Mouse (Mus musculus) cerebellum, postnatal 36 days (tissue): Measurements from ENCODE around the gene Rasgrp2.

Source experiments
- DNase-seq, 2 experiments: peaks; one replicate each; pipeline ENCODE4 v3.0.0; 2021 to 2022; ENCODE audit warnings: mixed read lengths in 2 of 2

The Rasgrp2 gene

DNA sequence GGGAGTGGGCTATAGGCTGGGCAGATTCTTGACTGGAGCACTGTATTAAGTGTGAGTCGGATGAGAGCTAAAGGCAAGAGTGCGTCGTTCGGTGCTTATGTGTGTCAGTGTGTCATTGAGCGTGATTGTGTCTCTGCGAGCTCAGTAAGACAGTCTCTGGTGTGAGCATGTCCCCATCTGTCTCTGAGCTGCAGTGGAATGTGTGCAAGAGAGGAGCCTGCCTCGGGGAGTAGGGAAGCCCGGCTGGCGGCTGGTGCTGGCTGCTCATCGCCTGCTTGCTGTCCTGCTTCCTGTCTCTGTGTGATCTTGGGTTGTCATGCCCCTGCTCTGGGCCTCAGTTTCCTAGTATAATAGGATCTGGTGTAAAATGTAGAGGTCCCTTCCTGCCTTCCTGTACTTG, 43.9 kb downstream of the Rasgrp2 start:
- DNase-seq, result peak in 1 of 2 experiments; percentile 30

GRCm38 (mm10) chr19:6445761-6446423, 46.8 kb downstream of the Rasgrp2 start:
- DNase-seq, result no peak

DNA sequence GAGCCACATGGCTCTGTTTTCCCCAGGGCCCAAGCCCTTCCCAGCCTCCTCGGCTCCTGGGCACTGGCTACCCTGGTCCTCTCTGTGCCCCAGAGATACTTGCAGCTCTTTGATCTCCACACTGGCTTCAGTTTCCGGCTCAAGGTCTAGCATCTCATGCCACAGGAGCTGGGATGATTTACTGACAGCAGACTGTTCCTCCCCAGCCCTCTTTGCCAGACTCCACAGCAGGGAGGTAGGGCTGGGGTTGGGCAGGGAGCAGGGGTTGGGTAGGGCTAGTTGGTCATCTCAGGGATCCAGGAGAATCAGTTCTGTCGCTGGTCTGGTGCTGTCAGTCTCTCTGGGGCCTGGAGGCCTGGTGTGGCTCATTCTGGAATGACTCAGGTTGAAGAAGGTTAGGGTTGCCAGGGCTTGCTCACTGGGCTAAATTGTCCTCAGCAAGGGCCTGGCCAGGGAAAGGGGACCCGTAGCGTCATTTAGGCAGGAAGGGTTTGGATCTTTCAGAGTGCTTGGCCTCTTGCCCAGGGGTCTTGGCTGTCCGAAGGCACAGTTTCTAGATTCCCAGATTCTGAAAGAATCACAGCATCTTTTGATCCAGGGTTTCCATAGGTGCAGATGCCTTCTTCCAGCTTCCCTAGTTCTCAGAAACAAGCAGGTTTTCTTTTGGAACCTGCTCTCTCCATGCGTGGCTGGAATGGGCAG, 47.7 kb downstream of the Rasgrp2 start:
- DNase-seq, result peak in 1 of 2 experiments; percentile 21

- no peak for DNase-seq
Measured at GRCm38 (mm10) chr19:6448752-6449151, 49.6 kb downstream of the Rasgrp2 start.

- DNase-seq, result no peak
Measured at GRCm38 (mm10) chr19:6449841-6450240, 50.7 kb downstream of the Rasgrp2 start.

DNA sequence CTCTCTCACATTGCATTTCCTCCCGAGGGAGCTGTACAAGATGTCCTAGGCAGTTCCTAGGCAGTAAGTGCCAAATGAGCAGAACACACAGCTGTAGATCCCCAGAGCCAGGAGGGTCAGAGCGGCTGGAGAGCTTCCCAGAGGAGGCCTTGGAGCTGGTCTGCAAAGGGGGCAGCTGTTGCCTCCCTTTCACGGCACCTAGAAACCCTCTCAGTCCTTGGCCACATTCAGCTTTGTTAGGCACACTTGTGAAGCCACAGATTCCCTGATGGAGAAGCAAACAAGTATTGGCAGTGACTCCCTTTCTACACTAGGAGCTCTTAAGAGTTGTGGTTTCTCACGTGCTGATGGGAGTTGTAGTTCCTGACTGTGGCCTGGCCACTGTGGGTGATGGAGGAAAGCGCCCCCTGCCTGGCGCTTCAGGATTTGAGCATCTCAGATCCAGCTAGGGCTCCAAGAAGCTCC, 52.9 kb downstream of the Rasgrp2 start:
- peak; percentile 80 to 81 for DNase-seq

GRCm38 (mm10) chr19:6452672-6453310, 53.7 kb downstream of the Rasgrp2 start:
- DNase-seq, result peak in 1 of 2 experiments; percentile 19

- peak; percentile 56 to 72 for DNase-seq
Measured at GRCm38 (mm10) chr19:6453349-6453748, 54.2 kb downstream of the Rasgrp2 start.

DNA sequence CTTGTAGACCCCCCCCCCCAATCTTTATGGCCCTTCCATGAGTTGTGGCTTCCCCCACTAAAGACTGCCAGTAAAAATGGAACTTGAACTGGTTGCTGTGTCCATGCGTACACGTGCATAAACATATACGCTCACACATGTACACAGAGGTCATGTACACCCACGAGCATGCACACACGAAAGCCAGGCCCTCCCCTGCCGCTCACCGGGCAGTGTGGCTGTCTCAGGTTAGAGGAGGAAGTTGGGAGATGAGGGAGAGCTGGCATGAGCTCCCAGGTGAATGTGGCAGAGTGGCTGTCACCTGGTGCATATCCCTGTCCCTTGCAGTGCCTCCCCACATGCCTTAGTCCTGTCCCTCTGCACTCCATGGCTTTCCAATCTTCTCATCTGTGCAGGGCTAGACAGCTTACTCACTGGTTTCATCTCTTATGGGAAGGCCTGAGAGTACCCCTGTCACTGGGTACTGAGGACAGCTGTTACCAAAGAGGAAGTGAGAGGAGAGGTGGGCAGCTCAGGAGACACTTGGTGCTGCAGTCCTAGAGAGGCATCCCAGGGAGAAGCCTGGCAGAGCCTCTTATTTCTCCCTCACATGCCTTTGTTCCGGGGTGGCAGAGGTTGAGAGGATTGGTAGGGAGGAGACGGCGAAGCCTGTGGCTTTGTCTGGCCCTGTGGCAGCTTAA, 55.0 kb downstream of the Rasgrp2 start:
- no peak for DNase-seq

GRCm38 (mm10) chr19:6459504-6459903, 60.4 kb downstream of the Rasgrp2 start:
- DNase-seq, result no peak

DNA sequence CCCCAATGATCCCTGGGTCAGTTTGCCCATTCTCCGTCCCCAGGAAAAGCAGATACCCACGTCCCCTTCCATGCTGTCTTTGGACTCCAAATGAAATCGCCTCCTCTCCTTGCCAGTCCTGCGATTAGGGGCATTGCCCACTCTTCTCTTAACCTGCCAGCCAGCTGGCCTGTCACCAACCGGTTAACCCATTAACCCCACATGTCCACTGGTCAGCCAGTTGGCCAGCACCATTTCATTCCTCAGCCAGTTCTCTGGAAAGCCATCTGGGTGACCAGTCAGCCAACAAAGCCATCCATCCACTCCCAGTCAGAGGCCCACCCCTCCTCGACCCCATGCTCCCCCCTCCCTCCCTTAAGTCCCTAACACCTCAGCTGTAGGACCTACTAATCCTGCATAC, 63.7 kb downstream of the Rasgrp2 start:
- DNase-seq, result no peak

GRCm38 (mm10) chr19:6464306-6465071, 65.3 kb downstream of the Rasgrp2 start:
- peak in 1 of 2 experiments; percentile 50 for DNase-seq
